Mouse (Mus musculus): ENCODE data around the gene Gpr171. TPM values are rescaled to one million over a fixed set of nuclear protein-coding genes. Genes with fewer than 3 reads are reported as not detected.
A peak's percentile ranks its signal among the peaks of the same experiment; 100 is the strongest.
"Not testable (repeated sequence)": the region's sequence is repeated elsewhere in the genome, so short reads cannot be mapped to it uniquely, and the experiment has no call there.

Gene Gpr171
- polyA plus RNA-seq, 1 experiment from 2014 or later, result 1.3 TPM

GRCm38 (mm10) chr3:59111944-59112343 is 10.3 kb upstream of the Gpr171 start:
- Histone ChIP-seq H3K27ac (no peak overlapping the region), H3K4me1 (no peaks in the 10 kb centered on the region), H3K4me3 (no peak overlapping the region), H3K4me2 (no peak overlapping the region), H3K36me3 (0 out of 2 replicates have a peak, but pooled peaks cover 4% of the 10 kb centered on the region), H3K27me3 (no peaks in the 10 kb centered on the region), H3K9me3 (no peaks in the 10 kb centered on the region), H3K9ac (no peak overlapping the region)
- no peak for ATAC-seq (ENCODE audit: borderline replicate concordance, extremely low read depth, low FRiP score, low TSS enrichment)
- WGBS, result 71% methylated on average over 3 of the region's 3 CpGs

- H3K4me1 ChIP-seq; H3K27me3 ChIP-seq; H3K9ac ChIP-seq; H3K9me3 ChIP-seq; H3K4me3 ChIP-seq; H3K4me2 ChIP-seq; H3K36me3 ChIP-seq; H3K27ac ChIP-seq; ATAC-seq (ENCODE audit: borderline replicate concordance, extremely low read depth, low FRiP score, low TSS enrichment): not testable (repeated sequence)
- 95% methylated on average over 3 of the region's 3 CpGs for WGBS
Observed at GRCm38 (mm10) chr3:59109834-59110233, 8.2 kb upstream of the Gpr171 start.

DNA sequence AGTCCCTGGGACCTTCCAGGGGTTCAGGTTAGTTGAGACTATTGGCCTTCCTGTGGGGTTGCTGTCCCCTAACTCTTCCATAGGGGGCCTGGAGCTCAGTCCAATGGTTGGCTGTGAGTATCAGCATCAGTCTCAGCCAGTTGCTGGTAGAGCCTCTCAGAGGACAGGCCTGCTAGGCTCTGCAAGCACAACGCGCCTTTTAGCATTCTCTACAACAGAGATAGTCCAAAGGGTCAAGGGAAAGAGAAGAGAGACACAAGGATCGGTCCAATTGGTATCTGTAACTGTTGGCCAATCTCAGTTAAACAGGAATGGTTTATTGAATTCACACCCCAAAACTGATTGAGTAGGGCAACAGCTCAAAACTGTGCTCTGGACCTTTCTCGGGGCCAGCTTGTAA is 5.8 kb upstream of the Gpr171 start:
- no peak overlapping the region for H3K4me3 ChIP-seq
- 93% methylated on average over 4 of the region's 4 CpGs for WGBS
- H3K4me1 ChIP-seq, result no peaks in the 10 kb centered on the region
- ATAC-seq (ENCODE audit: borderline replicate concordance, extremely low read depth, low FRiP score, low TSS enrichment), result no peak
- H3K36me3 ChIP-seq, result no peaks in the 10 kb centered on the region
- no peak overlapping the region for H3K9ac ChIP-seq
- H3K27ac ChIP-seq, result no peak overlapping the region
- no peaks in the 10 kb centered on the region for H3K27me3 ChIP-seq
- H3K9me3 ChIP-seq, result no peaks in the 10 kb centered on the region
- H3K4me2 ChIP-seq, result no peak overlapping the region

DNA sequence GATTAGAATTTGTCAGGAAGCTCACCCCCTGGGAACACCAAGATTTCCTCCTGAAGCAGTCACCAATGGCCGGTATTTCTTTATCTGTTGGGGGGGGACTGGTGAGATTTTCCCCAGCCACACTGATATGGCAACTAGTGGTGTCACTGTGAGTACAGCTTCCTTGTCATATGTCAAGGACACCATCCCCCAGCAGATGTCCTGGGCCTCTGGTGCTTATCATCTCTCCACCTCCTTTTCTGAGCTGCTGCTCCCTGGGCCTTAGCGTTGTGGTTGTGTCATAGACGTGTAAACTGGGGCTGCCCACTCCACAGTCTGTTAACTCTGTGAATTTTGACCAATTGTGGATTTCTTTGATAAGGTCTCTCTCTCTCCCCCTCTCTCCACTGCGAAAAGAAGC is 2.8 kb upstream of the Gpr171 start:
- no peak overlapping the region for H3K9ac ChIP-seq
- no peaks in the 10 kb centered on the region for H3K9me3 ChIP-seq
- no peaks in the 10 kb centered on the region for H3K36me3 ChIP-seq
- no peak for ATAC-seq (ENCODE audit: borderline replicate concordance, extremely low read depth, low FRiP score, low TSS enrichment)
- no peak overlapping the region for H3K4me3 ChIP-seq
- no peaks in the 10 kb centered on the region for H3K4me1 ChIP-seq
- H3K27me3 ChIP-seq, result no peaks in the 10 kb centered on the region
- H3K4me2 ChIP-seq, result no peak overlapping the region
- no peak overlapping the region for H3K27ac ChIP-seq
- WGBS, result 42% methylated on average over 4 of the region's 4 CpGs

GRCm38 (mm10) chr3:59102146-59102545 is 525 bp upstream of the Gpr171 start:
- Histone ChIP-seq H3K4me2 (no peak overlapping the region), H3K4me3 (no peak overlapping the region), H3K27ac (no peak overlapping the region), H3K9ac (no peak overlapping the region), H3K9me3 (no peaks in the 10 kb centered on the region), H3K27me3 (no peaks in the 10 kb centered on the region), H3K36me3 (no peaks in the 10 kb centered on the region), H3K4me1 (no peaks in the 10 kb centered on the region)
- WGBS, result 93% methylated on average over 2 of the region's 2 CpGs
- no peak for ATAC-seq (ENCODE audit: borderline replicate concordance, extremely low read depth, low FRiP score, low TSS enrichment)

DNA sequence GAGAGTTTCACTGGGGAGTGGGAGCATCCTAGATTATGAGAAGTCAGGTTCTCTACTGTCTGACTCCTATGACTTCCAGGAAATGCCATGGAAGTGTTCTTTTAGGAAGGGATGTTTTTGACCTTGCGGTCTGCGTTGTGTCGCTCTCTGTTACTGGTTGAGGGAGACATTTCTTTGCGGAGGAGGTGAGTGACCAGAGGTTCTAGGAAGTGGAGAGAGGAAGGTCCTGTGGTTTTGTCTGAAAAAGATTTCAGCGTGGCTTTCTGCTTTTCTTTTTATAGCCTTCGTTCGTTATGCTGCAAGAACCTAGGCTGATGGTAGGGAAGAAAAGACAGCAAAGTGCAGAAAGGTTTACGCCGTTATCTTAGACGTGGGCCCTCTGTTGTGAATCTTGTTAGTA is 3.1 kb downstream of the Gpr171 start:
- no peak overlapping the region for H3K27ac ChIP-seq
- no peak overlapping the region for H3K4me2 ChIP-seq
- no peak for ATAC-seq (ENCODE audit: borderline replicate concordance, extremely low read depth, low FRiP score, low TSS enrichment)
- no peaks in the 10 kb centered on the region for H3K9me3 ChIP-seq
- no peak overlapping the region for H3K9ac ChIP-seq
- no peak overlapping the region for H3K4me3 ChIP-seq
- H3K36me3 ChIP-seq, result no peaks in the 10 kb centered on the region
- H3K4me1 ChIP-seq, result no peaks in the 10 kb centered on the region
- 90% methylated on average over 10 of the region's 10 CpGs for WGBS
- H3K27me3 ChIP-seq, result no peaks in the 10 kb centered on the region

DNA sequence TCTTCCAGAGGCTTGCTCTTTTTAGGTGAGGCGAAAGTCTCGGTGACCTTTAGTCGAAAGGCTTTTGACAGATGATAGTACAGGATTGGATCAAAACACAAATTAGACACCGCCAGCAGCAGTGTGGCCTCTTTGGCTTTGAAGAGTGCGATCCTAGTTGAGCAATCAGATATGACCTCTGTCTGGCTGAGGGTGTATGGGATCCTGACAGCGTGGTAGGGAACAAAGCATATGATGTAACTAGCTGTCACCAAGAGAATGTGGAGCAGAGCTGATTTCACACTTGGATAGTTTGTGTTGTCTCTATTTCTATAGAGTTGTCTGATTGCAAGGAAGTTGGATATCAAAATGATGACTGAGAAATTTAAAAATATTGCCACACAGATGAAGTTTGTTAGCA is 4.2 kb downstream of the Gpr171 start:
- H3K9ac ChIP-seq, result no peak overlapping the region
- H3K36me3 ChIP-seq, result no peaks in the 10 kb centered on the region
- no peaks in the 10 kb centered on the region for H3K27me3 ChIP-seq
- no peak overlapping the region for H3K27ac ChIP-seq
- no peak overlapping the region for H3K4me2 ChIP-seq
- ATAC-seq (ENCODE audit: borderline replicate concordance, extremely low read depth, low FRiP score, low TSS enrichment), result no peak
- H3K4me3 ChIP-seq, result no peak overlapping the region
- no peaks in the 10 kb centered on the region for H3K9me3 ChIP-seq
- WGBS, result 47% methylated on average over 6 of the region's 6 CpGs
- H3K4me1 ChIP-seq, result no peaks in the 10 kb centered on the region

GRCm38 (mm10) chr3:59092702-59093101 is 8.9 kb downstream of the Gpr171 start:
- no peaks in the 10 kb centered on the region for H3K36me3 ChIP-seq
- no peaks in the 10 kb centered on the region for H3K4me1 ChIP-seq
- no peaks in the 10 kb centered on the region for H3K27me3 ChIP-seq
- no peak overlapping the region for H3K4me3 ChIP-seq
- 58% methylated on average over 11 of the region's 11 CpGs for WGBS
- H3K27ac ChIP-seq, result no peak overlapping the region
- no peak overlapping the region for H3K9ac ChIP-seq
- ATAC-seq (ENCODE audit: borderline replicate concordance, extremely low read depth, low FRiP score, low TSS enrichment), result no peak
- no peak overlapping the region for H3K4me2 ChIP-seq
- no peaks in the 10 kb centered on the region for H3K9me3 ChIP-seq

- Histone ChIP-seq H3K4me2 (no peak overlapping the region), H3K9me3 (no peaks in the 10 kb centered on the region), H3K4me3 (no peak overlapping the region), H3K9ac (no peak overlapping the region), H3K27ac (no peak overlapping the region), H3K36me3 (no peaks in the 10 kb centered on the region), H3K27me3 (no peaks in the 10 kb centered on the region), H3K4me1 (peaks cover 11% of the 10 kb centered on the region)
- 25% methylated on average over 7 of the region's 7 CpGs for WGBS
- ATAC-seq (ENCODE audit: borderline replicate concordance, extremely low read depth, low FRiP score, low TSS enrichment), result peak; percentile 64; the same call in 1 of the 2 replicates
Observed at GRCm38 (mm10) chr3:59080919-59081318, 20.7 kb downstream of the Gpr171 start.

GRCm38 (mm10) chr3:59080293-59080916 is 21.2 kb downstream of the Gpr171 start:
- WGBS, result 25% methylated on average over 6 of the region's 6 CpGs
- no peak overlapping the region for H3K27ac ChIP-seq
- no peaks in the 10 kb centered on the region for H3K27me3 ChIP-seq
- peaks cover 11% of the 10 kb centered on the region for H3K4me1 ChIP-seq
- no peak overlapping the region for H3K4me3 ChIP-seq
- H3K9me3 ChIP-seq, result no peaks in the 10 kb centered on the region
- no peak for ATAC-seq (ENCODE audit: borderline replicate concordance, extremely low read depth, low FRiP score, low TSS enrichment)
- H3K36me3 ChIP-seq, result no peaks in the 10 kb centered on the region
- H3K9ac ChIP-seq, result no peak overlapping the region
- no peak overlapping the region for H3K4me2 ChIP-seq

GRCm38 (mm10) chr3:59079327-59079726 is 22.3 kb downstream of the Gpr171 start:
- peaks cover 11% of the 10 kb centered on the region for H3K4me1 ChIP-seq
- no peak overlapping the region for H3K4me2 ChIP-seq
- no peak for ATAC-seq (ENCODE audit: borderline replicate concordance, extremely low read depth, low FRiP score, low TSS enrichment)
- H3K4me3 ChIP-seq, result no peak overlapping the region
- WGBS, result 29% methylated on average over 4 of the region's 4 CpGs
- H3K36me3 ChIP-seq, result no peaks in the 10 kb centered on the region
- H3K27ac ChIP-seq, result no peak overlapping the region
- no peaks in the 10 kb centered on the region for H3K9me3 ChIP-seq
- H3K27me3 ChIP-seq, result no peaks in the 10 kb centered on the region
- H3K9ac ChIP-seq, result no peak overlapping the region

- Histone ChIP-seq H3K27ac (no peak overlapping the region), H3K4me1 (peaks cover 11% of the 10 kb centered on the region), H3K4me3 (no peak overlapping the region), H3K9me3 (no peaks in the 10 kb centered on the region), H3K9ac (no peak overlapping the region), H3K4me2 (no peak overlapping the region), H3K27me3 (no peaks in the 10 kb centered on the region), H3K36me3 (no peaks in the 10 kb centered on the region)
- ATAC-seq (ENCODE audit: borderline replicate concordance, extremely low read depth, low FRiP score, low TSS enrichment), result no peak
- 39% methylated on average over 11 of the region's 11 CpGs for WGBS
Observed at GRCm38 (mm10) chr3:59078585-59078984, 23.0 kb downstream of the Gpr171 start.

GRCm38 (mm10) chr3:59077278-59077677 is 24.3 kb downstream of the Gpr171 start:
- Histone ChIP-seq H3K4me2 (no peak overlapping the region), H3K4me3 (no peak overlapping the region), H3K27me3 (no peaks in the 10 kb centered on the region), H3K4me1 (peaks cover 11% of the 10 kb centered on the region), H3K27ac (no peak overlapping the region), H3K9ac (no peak overlapping the region), H3K36me3 (no peaks in the 10 kb centered on the region), H3K9me3 (no peaks in the 10 kb centered on the region)
- 39% methylated on average over 4 of the region's 4 CpGs for WGBS
- no peak for ATAC-seq (ENCODE audit: borderline replicate concordance, extremely low read depth, low FRiP score, low TSS enrichment)
